Mouse (Mus musculus): Measurements from ENCODE around the gene Hsf5. TPM values are rescaled to one million over a fixed set of nuclear protein-coding genes. Genes with fewer than 3 reads are reported as not detected.
A peak's percentile ranks its signal among the peaks of the same experiment; 100 is the strongest.

Hsf5 gene
- polyA plus RNA-seq, 2 experiments, result 0.02 TPM; not detected in 1

GRCm38 (mm10) chr11:87665224-87665623 is 48.3 kb downstream of the Hsf5 start:
- no peaks in the 10 kb centered on the region for H3K36me3 ChIP-seq (replicated peaks; ENCODE audit: control insufficient read depth, insufficient read depth, low read depth)
- TF ChIP-seq CTCF (IDR thresholded peaks at IDR 0.05; ENCODE audit: low read depth), result no peak
- no peak for TF ChIP-seq EP300 (IDR thresholded peaks at IDR 0.05; ENCODE audit: low read depth)
- H3K4me1 ChIP-seq (replicated peaks; ENCODE audit: control insufficient read depth in 2 of 2, insufficient read depth in 2 of 2, low read length in 1 of 2), result peaks cover 0 to 8% of the 10 kb centered on the region in 2 experiments; a peak in 1 of 4 replicates
- peak overlapping the region; percentile 20 to 27; a peak in 3 of 4 replicates for H3K4me3 ChIP-seq (ENCODE audit: insufficient read depth in 1 of 2, low read depth in 2 of 2, low read length in 2 of 2)
- WGBS (ENCODE audit: insufficient replicate concordance), result 69% methylated on average over 6 of the region's 6 CpGs
- H3K27ac ChIP-seq, result no peak overlapping the region
- DNase-seq (ENCODE audit: low read depth in 3 of 3, low spot score in 3 of 3), result no peak
- no peaks in the 10 kb centered on the region for H3K9me3 ChIP-seq (ENCODE audit: control insufficient read depth, low read length)
- peak overlapping the region; percentile 28; the same call in 1 of the 2 replicates for H3K4me2 ChIP-seq (ENCODE audit: low read depth)
- ATAC-seq (ENCODE audit: insufficient read depth), result no peak
- no peaks in the 10 kb centered on the region for H3K27me3 ChIP-seq (ENCODE audit: control insufficient read depth, insufficient read depth, low read length)
- H3K9ac ChIP-seq (replicated peaks), result no peak overlapping the region

DNA sequence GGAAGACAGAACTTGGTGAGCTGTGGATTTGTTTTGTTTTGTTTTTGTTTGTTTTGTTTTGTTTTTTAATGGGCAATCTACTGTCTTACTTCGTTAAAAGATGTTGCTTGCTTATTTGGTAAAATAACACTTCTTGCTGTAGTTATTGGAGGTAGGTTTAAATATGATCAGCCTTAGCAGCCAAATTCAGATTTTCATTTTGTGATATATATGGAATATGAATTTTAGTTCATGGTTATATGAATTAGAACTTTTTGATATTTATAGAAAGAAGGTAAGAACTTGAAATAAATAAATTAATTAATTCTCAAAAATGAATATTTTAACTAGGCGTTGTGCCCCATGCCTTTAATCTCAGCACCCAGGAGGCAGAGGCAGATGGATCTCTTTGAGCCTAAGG is 48.7 kb downstream of the Hsf5 start:
- H3K27ac ChIP-seq, result no peak overlapping the region
- no peak for ATAC-seq (ENCODE audit: insufficient read depth)
- WGBS (ENCODE audit: insufficient replicate concordance), result 59% methylated on average over 2 of the region's 2 CpGs
- TF ChIP-seq CTCF (IDR thresholded peaks at IDR 0.05; ENCODE audit: low read depth), result no peak
- no peaks in the 10 kb centered on the region for H3K36me3 ChIP-seq (replicated peaks; ENCODE audit: control insufficient read depth, insufficient read depth, low read depth)
- H3K4me1 ChIP-seq (replicated peaks; ENCODE audit: control insufficient read depth in 2 of 2, insufficient read depth in 2 of 2, low read length in 1 of 2), result peaks cover 0 to 8% of the 10 kb centered on the region in 2 experiments; a peak in 1 of 4 replicates
- H3K4me2 ChIP-seq (ENCODE audit: low read depth), result peak overlapping the region; percentile 37
- no peaks in the 10 kb centered on the region for H3K9me3 ChIP-seq (ENCODE audit: control insufficient read depth, low read length)
- peak overlapping the region; percentile 33 to 40; a peak in 3 of 4 replicates for H3K4me3 ChIP-seq (ENCODE audit: insufficient read depth in 1 of 2, low read depth in 2 of 2, low read length in 2 of 2)
- DNase-seq (ENCODE audit: low read depth in 3 of 3, low spot score in 3 of 3), result no peak
- H3K9ac ChIP-seq (replicated peaks), result no peak overlapping the region
- no peaks in the 10 kb centered on the region for H3K27me3 ChIP-seq (ENCODE audit: control insufficient read depth, insufficient read depth, low read length)

DNA sequence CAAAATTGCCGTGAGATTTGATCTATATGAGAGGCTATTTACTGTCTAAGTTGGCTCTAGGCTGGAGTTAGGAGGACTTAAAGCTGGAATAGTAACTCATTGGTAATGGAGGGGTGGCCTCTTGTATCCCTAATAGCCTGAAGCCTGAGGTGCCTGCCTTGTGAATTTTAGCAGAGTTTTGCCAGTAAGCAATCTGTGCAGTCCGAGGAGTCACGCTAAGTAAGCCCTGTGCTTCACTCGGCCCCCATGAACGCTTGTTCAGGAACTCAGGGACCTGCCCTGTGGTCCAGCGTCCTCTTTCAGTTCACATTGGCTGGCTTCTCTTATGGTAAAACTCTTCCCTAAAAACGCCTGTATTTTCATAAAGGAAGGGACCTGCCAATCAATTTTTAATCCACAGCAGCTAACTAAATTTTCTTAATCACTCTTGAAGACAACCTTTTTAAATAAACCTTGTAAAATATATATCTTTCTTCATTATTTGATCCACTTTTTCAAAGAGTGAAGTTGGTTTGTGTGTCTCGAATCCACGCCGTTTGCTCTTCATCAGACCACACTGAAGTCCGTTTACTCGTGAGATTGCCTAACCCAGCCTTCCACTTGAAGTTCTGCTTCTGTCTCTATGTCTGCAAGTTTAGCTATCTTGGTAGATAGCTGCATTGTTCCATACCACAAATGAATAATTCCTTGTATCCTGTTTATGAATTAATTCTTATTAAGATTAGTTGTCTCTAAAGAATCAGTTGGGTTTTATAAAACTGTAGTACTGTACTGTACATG is 49.5 kb downstream of the Hsf5 start:
- Histone ChIP-seq H3K4me3 (ENCODE audit: insufficient read depth in 1 of 2, low read depth in 2 of 2, low read length in 2 of 2) (peak overlapping the region; percentile 33 to 40), H3K4me2 (ENCODE audit: low read depth) (peak overlapping the region; percentile 37), H3K36me3 (replicated peaks; ENCODE audit: control insufficient read depth, insufficient read depth, low read depth) (no peaks in the 10 kb centered on the region), H3K27ac (no peak overlapping the region), H3K27me3 (ENCODE audit: control insufficient read depth, insufficient read depth, low read length) (no peaks in the 10 kb centered on the region), H3K4me1 (replicated peaks; ENCODE audit: control insufficient read depth in 2 of 2, insufficient read depth in 2 of 2, low read length in 1 of 2) (peaks cover 0 to 8% of the 10 kb centered on the region in 2 experiments; a peak in 1 of 4 replicates), H3K9ac (replicated peaks) (no peak overlapping the region), H3K9me3 (ENCODE audit: control insufficient read depth, low read length) (no peaks in the 10 kb centered on the region)
- TF ChIP-seq EP300 (IDR thresholded peaks at IDR 0.05; ENCODE audit: low read depth) (no peak), CTCF (IDR thresholded peaks at IDR 0.05; ENCODE audit: low read depth) (no peak)
- DNase-seq (ENCODE audit: low read depth in 3 of 3, low spot score in 3 of 3) (no peak), ATAC-seq (ENCODE audit: insufficient read depth) (no peak)
- 48% methylated on average over 12 of the region's 12 CpGs for WGBS (ENCODE audit: insufficient replicate concordance)

DNA sequence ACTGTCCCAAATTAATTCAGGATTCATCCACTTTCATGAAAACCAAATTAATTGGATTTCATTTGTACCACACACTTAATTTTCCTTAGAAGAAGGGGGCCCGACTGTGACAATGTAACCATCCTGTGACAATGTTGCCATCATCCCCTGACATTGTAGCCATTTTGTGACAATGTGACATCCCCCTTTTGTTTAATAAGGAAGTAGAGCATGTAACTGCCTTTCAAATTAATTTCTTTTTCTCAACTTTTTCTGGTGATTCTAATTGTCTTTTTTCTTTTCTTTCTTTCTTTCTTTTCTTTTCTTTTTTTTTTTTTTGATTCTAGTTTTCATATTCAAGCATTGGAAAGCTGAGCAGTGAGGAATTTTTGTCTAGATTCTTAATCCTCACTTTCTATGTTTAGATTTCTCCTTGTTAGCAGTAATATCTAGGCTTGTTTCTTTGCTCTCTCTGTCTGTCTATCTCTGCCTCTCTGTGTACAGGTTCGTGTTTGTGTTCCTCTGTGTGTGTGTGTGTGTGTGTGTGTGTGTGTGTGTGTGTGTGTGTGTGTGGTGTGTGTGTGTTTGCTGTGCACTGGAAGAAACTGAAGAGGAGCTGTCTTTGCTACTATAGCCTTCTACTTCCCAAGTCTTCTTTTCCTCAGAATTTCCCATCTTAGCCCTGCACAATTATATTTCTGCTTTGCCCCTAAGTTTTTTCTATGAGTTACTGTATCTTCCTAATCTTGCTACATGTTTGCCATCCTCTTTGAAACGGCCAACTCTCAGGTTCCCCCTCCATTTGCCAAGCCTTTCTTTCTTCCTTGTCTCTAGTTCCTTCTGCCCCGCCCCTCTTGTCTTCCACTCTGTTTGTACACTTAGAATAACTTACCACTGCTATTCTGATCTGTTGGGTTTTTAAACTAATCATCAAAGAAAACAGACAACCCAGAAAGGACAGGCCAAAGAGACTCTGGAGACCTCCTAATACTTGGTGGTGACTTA is 50.4 kb downstream of the Hsf5 start:
- WGBS (ENCODE audit: insufficient replicate concordance), result 42% methylated on average over 4 of the region's 4 CpGs
- no peaks in the 10 kb centered on the region for H3K36me3 ChIP-seq (replicated peaks; ENCODE audit: control insufficient read depth, insufficient read depth, low read depth)
- no peak overlapping the region for H3K27ac ChIP-seq

More for the DNA sequence above, 50.4 kb downstream of the Hsf5 start:
- DNase-seq (ENCODE audit: low read depth in 3 of 3, low spot score in 3 of 3) (no peak), ATAC-seq (ENCODE audit: insufficient read depth) (no peak)
- H3K4me2 ChIP-seq (ENCODE audit: low read depth), result peak overlapping the region; percentile 14; the same call in 1 of the 2 replicates
- no peak for TF ChIP-seq EP300 (IDR thresholded peaks at IDR 0.05; ENCODE audit: low read depth)
- TF ChIP-seq CTCF (IDR thresholded peaks at IDR 0.05; ENCODE audit: low read depth), result no peak
- H3K27me3 ChIP-seq (ENCODE audit: control insufficient read depth, insufficient read depth, low read length), result no peaks in the 10 kb centered on the region
- peaks cover 0 to 8% of the 10 kb centered on the region in 2 experiments; a peak in 1 of 4 replicates for H3K4me1 ChIP-seq (replicated peaks; ENCODE audit: control insufficient read depth in 2 of 2, insufficient read depth in 2 of 2, low read length in 1 of 2)
- no peak overlapping the region for H3K4me3 ChIP-seq (ENCODE audit: insufficient read depth in 1 of 2, low read depth in 2 of 2, low read length in 2 of 2)
- H3K9ac ChIP-seq (replicated peaks), result no peak overlapping the region
- no peaks in the 10 kb centered on the region for H3K9me3 ChIP-seq (ENCODE audit: control insufficient read depth, low read length)

All from liver, embryonic 14.5 days (tissue).